Mouse (Mus musculus) midbrain, postnatal 0 days (tissue): ENCODE data around the gene Mbd6. TPM values are rescaled to one million over a fixed set of nuclear protein-coding genes. Genes with fewer than 3 reads are reported as not detected.

ENCODE experiments used
- ATAC-seq: fragments of 200-750 bp; cut with Nextera tagmentation; 2 replicates; pipeline ENCODE4 v1.8.0; 2017; ENCODE audit warnings: moderate number of reproducible peaks, mild to moderate bottlenecking, moderate TSS enrichment, moderate library complexity; ENCODE audit not compliant: low FRiP score
- DNase-seq: peaks from one replicate; pipeline ENCODE4 v3.0.0-alpha.2; 2015; ENCODE audit warnings: low spot score
- H3K27ac ChIP-seq: fragments of 300-500 bp; sonication (generic); 2 replicates; pipeline ENCODE4 v1.5.1; 2014; ENCODE audit warnings: low read depth, mild to moderate bottlenecking, low read length, mixed read lengths
- H3K27me3 ChIP-seq: fragments of 300-500 bp; sonication (generic); 2 replicates; pipeline ENCODE4 v1.6.1; 2014; ENCODE audit warnings: low read length, control low read depth, mixed read lengths; ENCODE audit not compliant: insufficient read depth
- H3K36me3 ChIP-seq: fragments of 300-500 bp; sonication (generic); 2 replicates; pipeline ENCODE4 v1.6.1; 2014; ENCODE audit warnings: low read length, control low read depth, mixed read lengths; ENCODE audit not compliant: insufficient read depth
- H3K4me1 ChIP-seq: fragments of 300-500 bp; sonication (generic); 2 replicates; pipeline ENCODE4 v1.6.1; 2014; ENCODE audit warnings: mild to moderate bottlenecking, control low read depth, antibody characterized with exemption, low read length, mixed read lengths; ENCODE audit not compliant: insufficient read depth
- H3K4me2 ChIP-seq: fragments of 300-500 bp; sonication (generic); 2 replicates; pipeline ENCODE4 v1.6.1; 2014; ENCODE audit warnings: low read depth, mild to moderate bottlenecking, low read length, mixed read lengths; ENCODE audit not compliant: poor library complexity, severe bottlenecking
- H3K4me3 ChIP-seq: fragments of 300-500 bp; sonication (generic); 2 replicates; pipeline ENCODE4 v1.5.1; 2014; ENCODE audit warnings: low read depth, mild to moderate bottlenecking, low read length, moderate library complexity
- H3K9ac ChIP-seq: fragments of 300-500 bp; sonication (generic); replicated peaks from 2 replicates; pipeline ENCODE4 v1.6.1; 2014; ENCODE audit warnings: mild to moderate bottlenecking, low read length, moderate library complexity, mixed read lengths; ENCODE audit not compliant: poor library complexity, severe bottlenecking
- H3K9me3 ChIP-seq: fragments of 300-500 bp; sonication (generic); 2 replicates; pipeline ENCODE4 v1.6.1; 2016; ENCODE audit warnings: low read length, control low read depth
- CTCF ChIP-seq: IDR thresholded peaks from 2 replicates; pipeline ENCODE4 v1.5.1; 2016; ENCODE audit warnings: antibody characterized with exemption, mild to moderate bottlenecking
- WGBS: fragments of 180-500 bp; shearing (Covaris S2); extraction: QIAGEN DNeasy Blood & Tissue Kit; methylation state at CpG from one replicate; pipeline ENCODE4 v1.1.7; 2014; 5-methylcytosine and 5-hydroxymethylcytosine counted together
- polyA plus RNA-seq: library from polyadenylated mRNA; unstranded; fragments of >200 nt; fragmentation: Nextera tagmentation; extraction: Ambion mirVana; gene quantifications from 2 replicates; pipeline ENCODE4 v1.2.1, GENCODE M21; 2015
- total RNA-seq: library from RNA; depleted of rRNA; stranded (reverse); fragments of >200 nt; gene quantifications from 2 replicates; pipeline ENCODE4 v1.2.3, GENCODE M21; 2014

Mbd6 gene
- total and polyA plus RNA-seq, 2 experiments from 2014 or later = 8.2 to 11.2 TPM

DNA sequence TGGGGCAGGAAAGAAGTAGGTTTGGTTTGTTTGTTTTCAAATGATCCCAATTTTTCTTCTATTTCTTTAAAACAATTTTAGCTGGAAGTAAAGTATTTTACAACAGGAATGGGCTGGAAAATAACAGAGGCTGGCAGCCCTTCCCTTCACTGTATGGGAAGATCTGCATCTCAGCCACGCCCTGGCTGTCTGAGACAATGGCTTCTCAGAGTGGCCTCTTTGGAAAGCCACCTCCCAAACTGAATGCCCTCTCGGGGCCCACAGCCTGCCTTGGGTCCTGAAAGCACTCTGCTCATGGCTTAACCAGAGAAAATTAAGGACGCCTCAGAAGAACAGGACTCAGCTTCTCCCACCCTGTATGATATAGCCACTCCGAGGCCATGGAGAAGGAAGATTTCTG, 18.9 kb downstream of the Mbd6 start:
- Histone ChIP-seq H3K4me1 (peaks cover 9% of the 10 kb centered on the region; the same call in 1 of the 2 replicates), H3K36me3 (peaks cover 52% of the 10 kb centered on the region), H3K9me3 (no peaks in the 10 kb centered on the region), H3K27me3 (no peaks in the 10 kb centered on the region), H3K4me3 (no peak overlapping the region), H3K9ac (no peak overlapping the region), H3K4me2 (no peak overlapping the region), H3K27ac (no peak overlapping the region)
- ATAC-seq = no peak
- TF ChIP-seq CTCF = no peak
- WGBS = 72% methylated on average over 4 of the region's 4 CpGs
- DNase-seq = no peak

DNA sequence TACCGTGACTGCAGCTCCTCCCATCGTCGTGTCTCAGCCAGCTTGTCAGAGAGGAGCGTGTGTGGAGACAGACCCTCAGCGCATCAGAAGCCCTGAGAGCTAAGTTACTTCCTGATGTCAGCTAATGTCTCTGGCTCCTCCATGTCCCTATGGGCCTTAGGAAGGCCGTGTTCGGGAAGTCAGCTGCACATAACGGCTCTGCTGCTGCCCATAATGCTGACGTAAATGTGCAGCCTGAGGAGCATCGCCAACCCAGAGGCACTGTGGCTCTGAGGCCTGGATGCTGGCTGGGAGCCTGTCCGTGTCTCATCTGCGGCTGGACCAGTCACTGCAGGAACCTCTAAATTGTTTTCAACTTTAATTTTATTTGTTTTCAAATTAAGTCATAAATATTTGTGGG, 19.8 kb downstream of the Mbd6 start:
- WGBS = 81% methylated on average over 12 of the region's 12 CpGs
- no peaks in the 10 kb centered on the region for H3K27me3 ChIP-seq
- no peak overlapping the region for H3K4me3 ChIP-seq
- ATAC-seq (no peak), DNase-seq (no peak)
- H3K27ac ChIP-seq = no peak overlapping the region
- no peaks in the 10 kb centered on the region for H3K9me3 ChIP-seq
- H3K4me2 ChIP-seq = no peak overlapping the region
- H3K9ac ChIP-seq = no peak overlapping the region
- peaks cover 45% of the 10 kb centered on the region for H3K36me3 ChIP-seq
- peaks cover 9% of the 10 kb centered on the region; the same call in 1 of the 2 replicates for H3K4me1 ChIP-seq
- no peak for TF ChIP-seq CTCF

DNA sequence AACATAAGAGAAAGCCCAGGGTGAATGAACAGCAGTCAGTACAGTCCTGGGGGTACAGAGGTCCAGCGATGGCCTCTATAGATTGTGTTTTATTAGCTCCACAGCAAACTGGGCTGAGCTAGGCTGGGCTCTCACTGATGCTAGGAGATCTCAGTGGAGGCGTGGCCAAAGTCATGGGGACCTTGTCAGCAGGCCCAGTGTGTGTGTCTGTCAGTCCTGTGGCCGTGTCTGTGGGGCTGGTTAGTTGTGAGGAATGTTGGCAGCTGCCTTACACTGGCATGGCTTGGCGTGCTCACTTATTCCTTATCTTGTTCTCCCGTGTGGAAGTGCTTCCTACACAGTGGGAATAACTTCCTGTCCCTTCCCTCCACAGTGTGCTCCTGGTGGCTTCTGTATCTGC, 20.4 kb downstream of the Mbd6 start:
- no peak overlapping the region for H3K27ac ChIP-seq
- no peak overlapping the region for H3K4me3 ChIP-seq
- no peaks in the 10 kb centered on the region for H3K9me3 ChIP-seq
- H3K27me3 ChIP-seq = no peaks in the 10 kb centered on the region
- H3K4me1 ChIP-seq = peaks cover 9% of the 10 kb centered on the region; the same call in 1 of the 2 replicates
- no peak overlapping the region for H3K4me2 ChIP-seq
- H3K36me3 ChIP-seq = peaks cover 39% of the 10 kb centered on the region
- TF ChIP-seq CTCF = no peak
- ATAC-seq (no peak), DNase-seq (no peak)
- WGBS = 93% methylated on average over 5 of the region's 5 CpGs
- H3K9ac ChIP-seq = no peak overlapping the region

DNA sequence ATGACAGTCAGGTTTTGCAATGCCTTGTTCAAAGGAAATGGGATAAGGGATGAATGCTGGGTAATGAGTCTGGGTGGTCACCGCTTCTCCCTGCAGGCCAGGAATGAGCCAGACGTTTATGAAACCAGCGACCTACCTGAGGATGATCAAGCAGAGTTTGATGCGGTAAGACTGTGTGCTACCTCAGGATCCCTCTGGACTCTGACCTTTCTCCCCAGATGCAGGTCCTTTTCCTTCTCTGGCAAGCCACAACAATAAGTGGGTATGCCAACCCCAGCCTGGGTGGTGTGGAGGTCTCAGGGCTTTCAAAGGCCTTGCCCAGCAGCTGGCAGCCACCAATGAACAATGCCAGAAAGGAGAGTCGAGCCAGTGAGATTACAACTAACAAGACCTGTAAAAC, 21.5 kb downstream of the Mbd6 start:
- no peak for ATAC-seq
- H3K9me3 ChIP-seq = no peaks in the 10 kb centered on the region
- no peak for DNase-seq
- H3K4me3 ChIP-seq = peak overlapping the region; percentile 86
- TF ChIP-seq CTCF = no peak
- peaks cover 28% of the 10 kb centered on the region for H3K36me3 ChIP-seq
- no peaks in the 10 kb centered on the region for H3K27me3 ChIP-seq
- peak overlapping the region; percentile 98 for H3K9ac ChIP-seq
- peaks cover 9% of the 10 kb centered on the region; the same call in 1 of the 2 replicates for H3K4me1 ChIP-seq
- 68% methylated on average over 5 of the region's 5 CpGs for WGBS
- H3K4me2 ChIP-seq = peak overlapping the region; percentile 84
- H3K27ac ChIP-seq = peak overlapping the region; percentile 94

DNA sequence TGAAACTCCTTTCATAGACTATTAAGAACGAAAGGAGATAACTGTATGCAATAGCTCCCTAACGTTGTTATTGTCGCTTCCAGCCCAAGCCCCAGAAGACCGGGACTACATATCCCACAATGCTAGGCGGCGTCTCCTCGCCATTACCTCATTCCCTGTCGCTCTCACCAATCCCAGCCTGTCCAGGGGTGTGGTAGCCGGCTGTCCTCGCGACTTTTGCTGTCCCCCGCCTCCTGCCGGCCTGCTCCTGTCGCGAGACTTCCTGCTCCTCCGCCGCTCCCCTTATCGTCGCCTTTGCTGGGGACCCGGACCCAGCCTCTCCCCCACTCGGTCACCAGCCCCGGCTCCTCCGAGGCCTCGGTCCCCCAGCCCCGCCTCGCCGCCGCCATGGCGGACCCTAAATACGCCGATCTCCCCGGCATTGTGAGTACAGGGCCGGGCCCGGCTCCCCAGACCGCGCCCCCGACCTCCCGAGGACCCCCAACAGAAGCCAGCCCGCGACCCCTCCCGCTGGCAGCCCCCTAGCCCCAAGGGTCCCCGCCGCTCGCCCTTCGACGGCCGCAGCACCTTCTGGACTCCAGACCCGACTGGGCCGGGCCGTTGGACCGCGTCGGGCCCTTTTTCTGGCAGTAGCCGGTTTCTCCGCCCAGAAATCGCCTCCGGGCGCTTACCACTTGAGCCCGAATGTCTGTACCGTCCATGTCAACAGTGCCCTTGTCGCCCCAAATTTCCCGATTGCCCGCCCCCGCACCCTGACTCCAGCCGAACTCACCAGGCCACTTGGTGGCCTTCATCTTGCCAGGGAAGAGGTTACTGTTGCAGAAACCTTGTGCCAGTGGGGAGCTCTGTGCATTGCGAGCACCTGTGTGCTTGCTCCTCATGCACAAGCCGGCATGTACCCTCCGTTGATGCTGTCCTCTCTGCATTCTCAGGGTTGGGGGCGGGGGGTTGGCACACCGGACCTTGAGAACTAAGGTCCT, 22.4 kb downstream of the Mbd6 start, which contains the start of gene Dctn2:
TSS of gene Dctn2 (plus strand) at position 257 of the 980 bp plus-strand sequence.
- no peaks in the 10 kb centered on the region for H3K9me3 ChIP-seq
- peak within 1 kb of the TSS; percentile 94 for H3K27ac ChIP-seq
- DNase-seq (peak; percentile 98), ATAC-seq (peak; percentile 96)
- H3K9ac ChIP-seq = peak within 1 kb of the TSS; percentile 98
- H3K4me3 ChIP-seq = peak within 1 kb of the TSS; percentile 86
- TF ChIP-seq CTCF = peak; percentile 39; the same call in 1 of the 2 replicates
- H3K27me3 ChIP-seq = no peaks in the 10 kb centered on the region
- peaks cover 12% of the 10 kb centered on the region; the same call in 1 of the 2 replicates for H3K4me1 ChIP-seq
- under 1% methylated on average over 70 of the region's 70 CpGs for WGBS
- H3K36me3 ChIP-seq = peaks cover 20% of the 10 kb centered on the region
- H3K4me2 ChIP-seq = peak within 1 kb of the TSS; percentile 84

GRCm38 (mm10) chr10:127265727-127266111, 23.1 kb downstream of the Mbd6 start:
- no peak overlapping the region for H3K9ac ChIP-seq
- H3K36me3 ChIP-seq = peaks cover 15% of the 10 kb centered on the region
- H3K27me3 ChIP-seq = no peaks in the 10 kb centered on the region
- H3K4me1 ChIP-seq = peaks cover 18% of the 10 kb centered on the region; the same call in 1 of the 2 replicates
- H3K27ac ChIP-seq = peak overlapping the region; percentile 94
- peak overlapping the region; percentile 84; the same call in 1 of the 2 replicates for H3K4me2 ChIP-seq
- 25% methylated on average over 4 of the region's 4 CpGs for WGBS
- peak overlapping the region; percentile 86 for H3K4me3 ChIP-seq
- peak; percentile 33 for TF ChIP-seq CTCF
- DNase-seq = peak; percentile 49
- no peaks in the 10 kb centered on the region for H3K9me3 ChIP-seq
- ATAC-seq = peak; percentile 61
